Mouse (Mus musculus) left cerebral cortex, adult 2 months (tissue): ENCODE results near the gene Brms1. TPM values are rescaled to one million over a fixed set of nuclear protein-coding genes. Genes with fewer than 3 reads are reported as not detected.

ENCODE experiments used
- DNase-seq, 2 experiments: peaks; one replicate each; pipeline ENCODE4 v3.0.0; 2021 to 2022; ENCODE audit warnings: low spot score in 2 of 2, mixed read lengths in 1 of 2; ENCODE audit errors: extremely low spot score in 1 of 2
- H3K27ac ChIP-seq: fragments of 200-600 bp; 2 replicates; pipeline ENCODE4 v1.8.1; 2022
- H3K4me3 ChIP-seq: fragments of 200-600 bp; 2 replicates; pipeline ENCODE4 v1.8.1; 2022
- CTCF ChIP-seq: fragments of 200-600 bp; IDR thresholded peaks from 2 replicates; pipeline ENCODE4 v1.8.1; 2022; ENCODE audit warnings: antibody characterized with exemption, mild to moderate bottlenecking, moderate library complexity
- intact Hi-C: fragments of 180-260 bp; cut with DNase I; formaldehyde crosslinking; loops from one replicate; pipeline ENCODE4 v1.15.1; 2025
- total RNA-seq, 2 experiments: library from RNA; stranded (reverse); gene quantifications; 2 replicates each; pipeline ENCODE4 v1.2.3; 2021

Gene Brms1
- total RNA-seq, 2 experiments from 2014 or later: 26.9 to 28.8 TPM

DNA sequence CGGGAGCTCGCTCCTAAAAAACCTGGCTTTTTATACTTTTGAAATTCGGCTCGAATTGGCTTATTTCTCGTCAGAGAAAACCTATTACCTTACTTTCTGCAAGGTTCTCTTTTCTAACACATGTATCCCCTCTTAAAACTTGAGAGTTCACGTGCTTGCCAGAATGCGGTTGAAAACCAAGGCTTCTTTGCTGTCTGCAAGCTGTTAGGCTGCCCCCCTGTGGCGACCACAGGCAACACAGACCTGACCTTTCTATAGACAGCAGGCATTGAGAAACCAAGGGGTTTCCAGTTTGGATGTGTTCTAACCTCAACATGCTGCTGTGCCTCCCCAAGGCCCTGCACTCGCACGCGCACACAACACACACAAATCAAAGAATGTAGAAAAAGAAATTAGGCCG is 24.4 kb upstream of the Brms1 start:
- Histone ChIP-seq H3K27ac (no peak overlapping the region), H3K4me3 (no peak overlapping the region)
- peak; percentile 90 for TF ChIP-seq CTCF
- intact Hi-C loops: loop anchor here (5.0 kb wide), 1 partner anchor 34 kb away; no protein-coding TSS in a partner anchor
- peak; percentile 57 to 65 for DNase-seq

- H3K27ac ChIP-seq: no peak overlapping the region
- no peak overlapping the region for H3K4me3 ChIP-seq
- no peak for TF ChIP-seq CTCF
- intact Hi-C loops: loop anchor here (5.0 kb wide), 1 partner anchor 35 kb away; no protein-coding TSS in a partner anchor
- DNase-seq: no peak
These were observed 23.5 kb upstream of the Brms1 start for GRCm38 (mm10) chr19:5017611-5018010.

GRCm38 (mm10) chr19:5018191-5018590 is 23.0 kb upstream of the Brms1 start:
- DNase-seq: no peak
- intact Hi-C loops: loop anchor here (5.0 kb wide), 1 partner anchor 36 kb away; no protein-coding TSS in a partner anchor
- Histone ChIP-seq H3K27ac (no peak overlapping the region), H3K4me3 (no peak overlapping the region)
- TF ChIP-seq CTCF: no peak

GRCm38 (mm10) chr19:5021416-5021815 is 19.7 kb upstream of the Brms1 start:
- Histone ChIP-seq H3K4me3 (no peak overlapping the region), H3K27ac (no peak overlapping the region)
- TF ChIP-seq CTCF: no peak
- intact Hi-C loops: no loop called here
- no peak for DNase-seq

DNA sequence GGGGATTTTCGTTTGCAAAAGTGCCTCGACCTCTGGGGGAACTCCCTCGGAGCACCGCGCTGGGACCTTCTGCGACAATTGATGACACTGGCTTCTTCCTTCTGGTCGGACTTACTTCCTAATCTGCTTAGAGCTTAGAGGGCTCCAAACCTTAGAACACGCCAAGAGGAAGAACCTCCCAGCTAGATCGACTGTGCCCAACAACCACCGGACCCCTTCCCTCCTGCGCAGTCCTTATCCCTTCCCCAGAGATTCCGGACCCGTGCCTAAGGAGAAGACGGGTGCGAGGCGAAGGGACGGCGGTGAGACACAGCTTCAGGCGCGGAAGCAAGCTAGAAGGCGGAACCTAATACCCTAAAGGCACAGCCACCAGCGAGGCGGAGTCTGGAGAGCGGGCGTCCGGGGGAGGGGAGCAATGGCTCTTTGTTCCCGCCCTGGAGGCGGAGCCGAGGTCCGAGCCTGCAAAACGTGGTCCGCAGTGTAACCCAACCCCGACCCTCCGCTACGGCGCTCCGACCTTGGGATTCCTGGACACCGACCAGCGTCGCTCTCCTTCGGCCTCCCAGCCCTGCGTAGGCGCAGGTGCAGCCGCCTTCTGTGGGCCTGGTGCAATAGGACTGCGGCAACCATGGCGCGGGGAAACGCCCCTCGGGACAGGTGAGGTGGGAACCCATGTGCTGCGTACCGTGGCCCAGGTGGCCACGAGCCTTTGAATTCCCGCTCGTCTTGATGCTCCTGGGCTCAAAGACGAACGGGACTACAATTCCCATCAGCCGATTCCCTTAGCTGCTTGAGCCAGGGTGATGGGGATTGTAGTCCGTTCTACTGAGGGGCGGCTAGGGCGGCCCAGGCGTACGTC is 17.3 kb upstream of the Brms1 start, which contains the start of gene Slc29a2:
Gene Slc29a2, plus strand, starts transcription at position 240 of the 859 bp plus-strand sequence.
- peak within 1 kb of the TSS; percentile 83 for H3K27ac ChIP-seq
- TF ChIP-seq CTCF: no peak
- intact Hi-C loops: no loop called here

GRCm38 (mm10) chr19:5026111-5026510 is 15.0 kb upstream of the Brms1 start:
- Histone ChIP-seq H3K4me3 (no peak overlapping the region), H3K27ac (no peak overlapping the region)
- DNase-seq: no peak
- intact Hi-C loops: no loop called here
- no peak for TF ChIP-seq CTCF

More for the DNA sequence above, 17.3 kb upstream of the Brms1 start, which contains the start of gene Slc29a2:
- DNase-seq: peak; percentile 86 to 88
- H3K4me3 ChIP-seq: peak within 1 kb of the TSS; percentile 91

GRCm38 (mm10) chr19:5032686-5033085 is 8.5 kb upstream of the Brms1 start:
- intact Hi-C loops: no loop called here
- no peak for TF ChIP-seq CTCF

GRCm38 (mm10) chr19:5036577-5036976 is 4.6 kb upstream of the Brms1 start:
- intact Hi-C loops: no loop called here

More at GRCm38 (mm10) chr19:5032686-5033085, 8.5 kb upstream of the Brms1 start:
- no peak for DNase-seq
- Histone ChIP-seq H3K27ac (no peak overlapping the region), H3K4me3 (no peak overlapping the region)

DNA sequence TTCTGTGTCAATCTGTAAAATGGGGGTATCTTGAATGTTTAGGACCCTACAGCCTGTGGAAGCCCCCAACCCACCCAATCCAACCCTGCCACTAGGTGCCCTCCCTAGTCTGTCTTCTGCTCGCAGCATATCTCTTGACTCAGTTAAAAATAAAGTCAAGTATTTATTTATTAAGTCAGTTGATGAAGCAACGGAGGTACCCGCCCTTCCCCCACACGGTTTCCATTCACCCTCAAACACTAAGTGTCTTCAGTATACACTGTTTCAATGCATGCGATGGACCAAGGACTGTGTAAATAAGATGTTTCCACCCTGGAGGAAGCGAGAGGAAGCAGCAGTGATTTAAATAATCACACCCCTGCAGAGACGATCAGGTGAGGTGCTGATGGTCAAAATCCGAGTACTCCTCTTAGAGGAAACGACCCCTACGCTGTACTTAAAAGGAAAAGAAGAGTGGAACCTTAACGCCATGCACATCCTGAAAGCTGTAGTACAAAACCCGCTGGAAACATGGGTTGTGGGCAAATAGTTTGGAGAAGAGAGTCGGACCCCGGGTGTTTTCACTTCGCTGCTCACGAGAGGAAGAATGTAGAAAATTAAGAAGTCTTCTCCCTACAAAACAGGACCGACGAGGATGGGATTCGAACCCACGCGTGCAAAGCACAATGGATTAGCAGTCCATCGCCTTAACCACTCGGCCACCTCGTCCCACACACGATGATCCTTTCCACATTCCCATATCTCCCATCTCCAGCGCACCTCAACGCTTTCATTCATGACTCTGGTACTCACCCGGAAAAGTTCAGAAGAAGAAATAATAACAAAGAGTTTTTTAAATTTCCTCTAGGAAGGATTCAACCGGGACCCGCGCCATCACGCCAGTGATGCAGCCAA is 3.2 kb upstream of the Brms1 start:
- peak overlapping the region; percentile 67 for H3K4me3 ChIP-seq
- no peak for TF ChIP-seq CTCF
- intact Hi-C loops: no loop called here
- peak; percentile 84 to 89 for DNase-seq
- H3K27ac ChIP-seq: peak overlapping the region; percentile 99

More at GRCm38 (mm10) chr19:5036577-5036976, 4.6 kb upstream of the Brms1 start:
- no peak for TF ChIP-seq CTCF
- DNase-seq: no peak
- Histone ChIP-seq H3K4me3 (no peak overlapping the region), H3K27ac (no peak overlapping the region)

DNA sequence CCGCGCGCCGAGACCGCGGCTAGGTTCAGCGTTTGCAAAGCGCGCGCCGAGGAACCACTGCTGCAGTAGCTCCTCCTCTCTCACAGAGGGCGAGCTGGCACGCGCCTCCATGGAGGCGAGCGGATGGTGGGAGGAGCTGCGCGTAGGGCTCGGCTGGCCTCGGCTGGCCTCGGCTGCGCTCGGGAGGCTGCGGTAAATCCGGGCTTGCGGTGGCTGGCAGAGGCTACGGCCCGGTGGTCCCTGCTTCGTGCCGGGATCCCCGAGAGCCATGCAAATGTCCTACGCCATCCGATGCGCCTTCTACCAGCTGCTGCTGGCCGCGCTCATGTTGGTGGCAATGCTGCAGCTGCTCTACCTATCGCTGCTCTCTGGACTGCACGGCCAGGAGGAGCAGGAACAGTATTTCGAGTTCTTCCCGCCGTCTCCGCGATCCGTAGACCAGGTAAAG is 2.4 kb upstream of the Brms1 start, which contains the start of the genes B4gat1 and AC124502.3:
Gene B4gat1, plus strand, starts transcription at position 118 of the 448 bp plus-strand sequence.
Gene AC124502.3, plus strand, starts transcription at position 183 of the 448 bp plus-strand sequence.
- DNase-seq: peak; percentile 91
- Histone ChIP-seq H3K27ac (peak within 1 kb of the TSS; percentile 99), H3K4me3 (peak within 1 kb of the TSS; percentile 67)
- TF ChIP-seq CTCF: peak; percentile 42
- intact Hi-C loops: no loop called here

DNA sequence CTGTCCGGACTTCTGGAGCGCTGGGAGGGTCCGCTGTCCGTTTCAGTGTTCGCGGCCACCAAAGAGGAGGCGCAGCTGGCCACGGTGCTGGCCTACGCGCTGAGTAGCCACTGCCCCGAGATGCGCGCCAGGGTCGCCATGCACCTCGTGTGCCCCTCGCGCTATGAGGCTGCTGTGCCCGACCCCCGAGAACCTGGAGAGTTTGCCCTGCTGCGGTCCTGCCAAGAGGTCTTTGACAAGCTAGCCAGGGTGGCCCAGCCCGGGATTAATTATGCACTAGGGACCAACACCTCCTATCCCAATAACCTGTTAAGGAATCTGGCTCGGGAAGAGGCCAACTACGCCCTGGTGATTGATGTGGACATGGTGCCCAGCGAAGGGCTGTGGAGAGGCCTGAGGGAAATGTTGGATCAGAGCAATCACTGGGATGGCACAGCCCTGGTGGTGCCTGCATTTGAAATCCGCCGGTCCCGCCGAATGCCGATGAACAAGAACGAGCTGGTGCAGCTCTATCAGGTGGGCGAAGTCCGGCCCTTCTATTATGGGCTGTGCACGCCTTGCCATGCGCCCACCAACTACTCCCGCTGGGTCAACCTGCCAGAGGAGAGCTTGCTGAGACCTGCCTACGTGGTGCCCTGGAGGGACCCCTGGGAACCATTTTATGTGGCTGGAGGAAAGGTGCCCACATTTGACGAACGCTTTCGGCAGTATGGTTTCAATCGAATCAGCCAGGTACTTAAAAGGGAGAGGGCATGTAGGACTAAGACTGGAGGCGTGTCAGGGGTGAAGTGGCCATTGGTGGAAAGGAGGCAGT is 1.6 kb upstream of the Brms1 start:
- intact Hi-C loops: no loop called here
- DNase-seq: no peak
- Histone ChIP-seq H3K4me3 (peak overlapping the region; percentile 67), H3K27ac (peak overlapping the region; percentile 99)
- TF ChIP-seq CTCF: no peak
